Mouse (Mus musculus) heart, embryonic 15.5 days (tissue): ENCODE data around the gene Mov10. TPM values are rescaled to one million over a fixed set of nuclear protein-coding genes. Genes with fewer than 3 reads are reported as not detected.
A peak's percentile ranks its signal among the peaks of the same experiment; 100 is the strongest.
"Not testable (repeated sequence)": the region's sequence is repeated elsewhere in the genome, so short reads cannot be mapped to it uniquely, and the experiment has no call there.

ENCODE experiments used
- ATAC-seq: fragments of 200-750 bp; cut with Nextera tagmentation; replicated peaks from 2 replicates; pipeline ENCODE4 v1.8.0; 2017; ENCODE audit warnings: low read depth, moderate TSS enrichment; ENCODE audit not compliant: insufficient number of reproducible peaks, insufficient read depth, low FRiP score
- H3K27ac ChIP-seq: fragments of 300-500 bp; sonication (generic); 2 replicates; pipeline ENCODE4 v1.5.1; 2015; ENCODE audit warnings: mild to moderate bottlenecking, inconsistent platforms
- H3K27me3 ChIP-seq: fragments of 300-500 bp; sonication (generic); 2 replicates; pipeline ENCODE4 v1.6.1; 2015; ENCODE audit warnings: inconsistent platforms
- H3K36me3 ChIP-seq: fragments of 300-500 bp; sonication (generic); 2 replicates; pipeline ENCODE4 v1.6.1; 2015; ENCODE audit warnings: mild to moderate bottlenecking, inconsistent platforms
- H3K4me1 ChIP-seq: fragments of 300-500 bp; sonication (generic); replicated peaks from 2 replicates; pipeline ENCODE4 v1.6.1; 2015; ENCODE audit warnings: inconsistent platforms
- H3K4me2 ChIP-seq: fragments of 300-500 bp; sonication (generic); 2 replicates; pipeline ENCODE4 v1.6.1; 2015; ENCODE audit warnings: inconsistent platforms, mild to moderate bottlenecking, moderate library complexity
- H3K4me3 ChIP-seq: fragments of 300-500 bp; sonication (generic); 2 replicates; pipeline ENCODE4 v1.5.1; 2015; ENCODE audit warnings: mild to moderate bottlenecking, inconsistent platforms
- H3K9ac ChIP-seq: fragments of 300-500 bp; sonication (generic); 2 replicates; pipeline ENCODE4 v1.6.1; 2015; ENCODE audit warnings: mild to moderate bottlenecking, inconsistent platforms
- H3K9me3 ChIP-seq: fragments of 300-500 bp; sonication (generic); replicated peaks from 2 replicates; pipeline ENCODE4 v1.6.1; 2016; ENCODE audit warnings: inconsistent platforms
- WGBS: fragments of 180-500 bp; shearing (Covaris S2); methylation state at CpG from one replicate; pipeline ENCODE4 v1.1.7; 2015; ENCODE audit warnings: mixed read lengths; 5-methylcytosine and 5-hydroxymethylcytosine counted together
- polyA plus RNA-seq: library from polyadenylated mRNA; unstranded; fragments of >200 nt; fragmentation: Nextera tagmentation; extraction: Ambion mirVana; gene quantifications from 2 replicates; pipeline ENCODE4 v1.2.1, GENCODE M21; 2015

Gene Mov10
- polyA plus RNA-seq, 1 experiment from 2014 or later, result 24.4 TPM

DNA sequence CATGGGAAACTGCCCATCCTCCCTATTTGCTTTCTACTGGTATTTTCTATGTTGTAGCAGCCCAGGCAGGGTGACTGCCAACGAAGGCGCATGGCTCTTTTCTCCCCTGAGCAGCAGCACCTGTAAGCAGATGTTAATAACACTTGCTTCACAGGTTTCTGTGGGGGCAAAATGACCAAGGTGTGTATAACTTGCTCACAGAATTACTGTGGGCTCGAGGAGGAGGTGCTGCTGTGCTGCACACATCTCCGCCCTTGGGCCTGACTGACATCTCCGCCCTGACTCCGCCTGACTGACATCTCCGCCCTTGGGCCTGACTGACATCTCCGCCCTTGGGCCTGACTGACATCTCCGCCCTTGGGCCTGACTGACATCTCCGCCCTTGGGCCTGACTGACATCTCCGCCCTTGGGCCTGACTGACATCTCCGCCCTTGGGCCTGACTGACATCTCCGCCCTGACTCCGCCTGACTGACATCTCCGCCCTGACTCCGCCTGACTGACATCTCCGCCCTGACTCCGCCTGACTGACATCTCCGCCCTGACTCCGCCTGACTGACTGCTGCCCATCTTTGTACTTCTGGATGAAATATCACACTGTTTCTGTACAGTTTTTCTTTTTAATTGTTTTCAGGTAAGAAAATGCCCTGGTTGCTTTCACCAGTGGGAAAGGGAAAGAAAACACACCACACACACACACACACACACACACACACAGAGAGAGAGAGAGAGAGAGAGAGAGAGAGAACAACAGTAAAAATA, 56.1 kb downstream of the Mov10 start:
- H3K9ac ChIP-seq, H3K4me1 ChIP-seq, H3K27me3 ChIP-seq, H3K9me3 ChIP-seq, ATAC-seq, H3K36me3 ChIP-seq, H3K27ac ChIP-seq, H3K4me3 ChIP-seq: not testable (repeated sequence)
- peak overlapping the region; percentile 21; the same call in 1 of the 2 replicates for H3K4me2 ChIP-seq
- 26% methylated on average over 20 of the region's 20 CpGs for WGBS

DNA sequence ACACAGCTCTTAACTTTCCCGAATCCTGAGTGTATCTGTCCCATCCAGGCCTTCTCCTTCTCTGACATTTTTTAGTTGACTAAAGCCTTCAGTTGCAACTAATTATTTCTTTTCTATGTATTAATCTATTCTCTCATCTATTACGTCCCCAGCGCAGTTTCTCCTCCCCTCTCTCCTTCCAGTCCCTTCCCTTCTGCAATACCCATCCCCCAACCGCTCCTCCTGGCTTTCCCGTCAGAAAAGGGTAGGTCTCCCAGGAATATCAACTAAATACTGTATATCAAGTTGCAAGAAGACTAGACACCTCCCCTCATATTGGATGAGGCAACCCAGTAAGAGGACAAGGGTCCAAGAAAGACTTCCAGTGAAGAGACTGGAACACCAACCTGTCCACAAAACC, 59.5 kb downstream of the Mov10 start:
- no peak for ATAC-seq
- Histone ChIP-seq H3K27me3 (peaks cover 8% of the 10 kb centered on the region; the same call in 1 of the 2 replicates), H3K4me2 (peak overlapping the region; percentile 84), H3K36me3 (no peaks in the 10 kb centered on the region), H3K4me3 (peak overlapping the region; percentile 45), H3K27ac (no peak overlapping the region), H3K9ac (peak overlapping the region; percentile 53), H3K4me1 (peaks cover 9% of the 10 kb centered on the region), H3K9me3 (no peaks in the 10 kb centered on the region)
- WGBS, result 20% methylated on average over 5 of the region's 5 CpGs

DNA sequence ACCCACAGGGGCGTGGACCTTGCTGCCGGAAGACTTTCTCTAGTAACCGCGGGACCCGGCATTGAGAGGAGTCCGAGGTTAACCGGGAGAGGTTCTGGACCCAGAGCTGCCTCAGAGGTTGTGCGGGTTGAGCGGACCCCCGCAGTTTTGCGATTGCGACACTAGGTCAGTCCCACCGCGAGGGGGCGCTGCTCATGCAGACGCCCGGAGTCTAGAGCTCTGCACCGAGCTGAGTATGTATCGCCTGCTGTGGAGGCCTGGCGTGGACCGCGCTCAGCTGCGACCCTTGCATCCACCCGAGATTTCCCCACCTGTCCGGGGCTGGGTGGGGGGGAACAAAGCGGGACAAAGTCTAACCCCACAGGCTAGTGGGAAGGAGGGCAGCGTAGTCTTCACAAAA, 60.0 kb downstream of the Mov10 start:
- H3K9ac ChIP-seq, result peak overlapping the region; percentile 53
- H3K27me3 ChIP-seq, result peaks cover 9% of the 10 kb centered on the region; the same call in 1 of the 2 replicates
- H3K4me1 ChIP-seq, result peaks cover 9% of the 10 kb centered on the region
- peak overlapping the region; percentile 45 for H3K4me3 ChIP-seq
- no peaks in the 10 kb centered on the region for H3K36me3 ChIP-seq
- H3K4me2 ChIP-seq, result peak overlapping the region; percentile 84
- peak; percentile 75 for ATAC-seq
- 2% methylated on average over 27 of the region's 27 CpGs for WGBS
- no peaks in the 10 kb centered on the region for H3K9me3 ChIP-seq
- no peak overlapping the region for H3K27ac ChIP-seq

DNA sequence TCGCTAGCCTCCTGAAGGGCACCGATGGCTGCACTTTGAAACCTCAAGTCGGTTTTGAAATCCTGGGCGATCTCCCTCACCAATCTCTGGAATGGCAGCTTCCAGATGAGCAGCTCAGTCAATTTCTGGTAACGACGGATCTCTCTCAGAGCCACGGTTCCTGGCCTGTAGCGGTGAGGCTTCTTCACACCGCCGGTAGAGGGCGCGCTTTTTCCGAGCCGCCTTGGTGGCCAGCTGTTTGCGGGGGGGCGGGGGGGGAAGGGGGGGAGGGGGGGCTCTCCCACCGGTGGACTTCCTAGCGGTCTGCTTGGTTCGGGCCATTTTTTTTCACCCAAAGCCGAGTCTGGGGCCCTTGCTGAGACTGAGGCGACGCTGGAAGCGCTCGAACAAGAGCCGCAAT, 65.5 kb downstream of the Mov10 start:
- not testable (repeated sequence) for H3K9ac ChIP-seq
- 19% methylated on average over 22 of the region's 25 CpGs for WGBS
- H3K4me2 ChIP-seq, result peak overlapping the region; percentile 33; the same call in 1 of the 2 replicates

More for the DNA sequence above, 65.5 kb downstream of the Mov10 start:
- H3K36me3 ChIP-seq, H3K27ac ChIP-seq, H3K27me3 ChIP-seq, H3K4me1 ChIP-seq, H3K9me3 ChIP-seq, H3K4me3 ChIP-seq, ATAC-seq: not testable (repeated sequence)

Other genes with a start within 250 kb of the Mov10 start
- gene Slc16a1, start 179.9 kb downstream of the Mov10 start, polyA plus RNA-seq, result 70.7 and 70.8 TPM in 2 replicates
- gene Ppm1j, start 37.5 kb downstream of the Mov10 start, polyA plus RNA-seq, result 33.6 and 33.9 TPM in 2 replicates
- gene Fam19a3, start 36.7 kb downstream of the Mov10 start, polyA plus RNA-seq, result 0.78 and 0.95 TPM in 2 replicates
- gene Rhoc, start 30.2 kb downstream of the Mov10 start, polyA plus RNA-seq, result 170 and 177 TPM in 2 replicates
- gene St7l, start 45.4 kb upstream of the Mov10 start, polyA plus RNA-seq, result 25.3 and 26.9 TPM in 2 replicates
- 149 and 169 TPM in 2 replicates for gene Capza1, start 45.9 kb upstream of the Mov10 start, polyA plus RNA-seq
- 1.3 and 2.0 TPM in 2 replicates for gene Wnt2b, start 143.4 kb upstream of the Mov10 start, polyA plus RNA-seq
- gene Cttnbp2nl, start 234.6 kb upstream of the Mov10 start, polyA plus RNA-seq, result 21.6 and 22.7 TPM in 2 replicates
- not detected in 2 replicates for gene 4930564D02Rik, start 248.3 kb upstream of the Mov10 start, polyA plus RNA-seq